Comparison of ENCODE assay signal across 8 mouse cellular contexts in genomic region chr13:37482589-37482988, GRCm38 (mm10).
DNase-seq lines count a peak whose midpoint lies in the region; ATAC-seq lines count a peak whose summit lies in the region.

No protein-coding gene starts in this region.

- peak overlapping the region; percentile 87 for H3K27ac ChIP-seq in embryonic facial prominence, embryonic 15.5 days (replicated peaks)
- peak overlapping the region; percentile 95 for H3K27ac ChIP-seq in heart, embryonic 16.5 days (ENCODE audit: low read length)
- H3K27ac ChIP-seq in lung, embryonic 16.5 days (ENCODE audit: low read length): peak overlapping the region; percentile 99

- peak; percentile 73 for ATAC-seq in embryonic facial prominence, embryonic 15.5 days (ENCODE audit: insufficient number of reproducible peaks, low FRiP score, low TSS enrichment, low read depth)
- peak; percentile 70 for ATAC-seq in heart, embryonic 16.5 days (replicated peaks; ENCODE audit: extremely low read depth, insufficient read depth, low FRiP score)
- peak; percentile 81 for ATAC-seq in lung, embryonic 16.5 days (ENCODE audit: low read depth)
- ATAC-seq in activated CD4-positive, CD25-positive, alpha-beta regulatory T cell, adult 4 months: no peak

- DNase-seq in 416B (ENCODE audit: low read depth): peak; percentile 99
- peak; percentile 83 for DNase-seq in adrenal gland, adult 2 months
- DNase-seq in kidney, postnatal 14 days: peak; percentile 88
- peak; percentile 88 for DNase-seq in retina, postnatal 1 day

- H3K4me2 ChIP-seq in embryonic facial prominence, embryonic 15.5 days (replicated peaks): peak overlapping the region; percentile 46; the same call in 1 of the 2 replicates
- peak overlapping the region; percentile 67 for H3K4me2 ChIP-seq in heart, embryonic 16.5 days (ENCODE audit: low read depth, low read length)
- peak overlapping the region; percentile 56 for H3K4me2 ChIP-seq in lung, embryonic 16.5 days (ENCODE audit: low read depth, low read length)

- H3K36me3 ChIP-seq in embryonic facial prominence, embryonic 15.5 days: no peaks in the 10 kb centered on the region
- H3K36me3 ChIP-seq in heart, embryonic 16.5 days (ENCODE audit: control insufficient read depth, insufficient read depth): no peaks in the 10 kb centered on the region
- H3K36me3 ChIP-seq in lung, embryonic 16.5 days (ENCODE audit: control insufficient read depth, insufficient read depth, low read length): no peaks in the 10 kb centered on the region

- no peaks in the 10 kb centered on the region for H3K27me3 ChIP-seq in embryonic facial prominence, embryonic 15.5 days
- no peaks in the 10 kb centered on the region for H3K27me3 ChIP-seq in heart, embryonic 16.5 days (ENCODE audit: control insufficient read depth, insufficient read depth, low read length)
- no peaks in the 10 kb centered on the region for H3K27me3 ChIP-seq in lung, embryonic 16.5 days (ENCODE audit: control insufficient read depth, insufficient read depth, low read depth, low read length)

- 10% methylated on average over 10 of the region's 10 CpGs for WGBS in embryonic facial prominence, embryonic 15.5 days
- WGBS in heart, embryonic 16.5 days: 3% methylated on average over 10 of the region's 10 CpGs
- WGBS in lung, embryonic 16.5 days: 5% methylated on average over 10 of the region's 10 CpGs

- no peaks in the 10 kb centered on the region for H3K9me3 ChIP-seq in embryonic facial prominence, embryonic 15.5 days (replicated peaks)
- H3K9me3 ChIP-seq in heart, embryonic 16.5 days (replicated peaks; ENCODE audit: control insufficient read depth, low read length): no peaks in the 10 kb centered on the region
- H3K9me3 ChIP-seq in lung, embryonic 16.5 days (ENCODE audit: control insufficient read depth, low read length): no peaks in the 10 kb centered on the region

- no peak overlapping the region for H3K9ac ChIP-seq in embryonic facial prominence, embryonic 15.5 days
- H3K9ac ChIP-seq in heart, embryonic 16.5 days (ENCODE audit: low read length): peak overlapping the region; percentile 67
- peak overlapping the region; percentile 84 for H3K9ac ChIP-seq in lung, embryonic 16.5 days (ENCODE audit: low read length)

- peaks cover 25% of the 10 kb centered on the region for H3K4me1 ChIP-seq in embryonic facial prominence, embryonic 15.5 days
- peaks cover 26% of the 10 kb centered on the region for H3K4me1 ChIP-seq in heart, embryonic 16.5 days (ENCODE audit: control insufficient read depth, insufficient read depth, low read length)
- peaks cover 41% of the 10 kb centered on the region for H3K4me1 ChIP-seq in lung, embryonic 16.5 days (replicated peaks; ENCODE audit: control insufficient read depth, insufficient read depth, low read length)

- H3K4me3 ChIP-seq in embryonic facial prominence, embryonic 15.5 days (replicated peaks): no peak overlapping the region
- H3K4me3 ChIP-seq in heart, embryonic 16.5 days (ENCODE audit: low read length): no peak overlapping the region; the same call in 1 of the 2 replicates
- H3K4me3 ChIP-seq in lung, embryonic 16.5 days (ENCODE audit: low read length): peak overlapping the region; percentile 1; the same call in 1 of the 2 replicates
